13 mouse cellular contexts compared by ENCODE assay signal in the genomic region with DNA sequence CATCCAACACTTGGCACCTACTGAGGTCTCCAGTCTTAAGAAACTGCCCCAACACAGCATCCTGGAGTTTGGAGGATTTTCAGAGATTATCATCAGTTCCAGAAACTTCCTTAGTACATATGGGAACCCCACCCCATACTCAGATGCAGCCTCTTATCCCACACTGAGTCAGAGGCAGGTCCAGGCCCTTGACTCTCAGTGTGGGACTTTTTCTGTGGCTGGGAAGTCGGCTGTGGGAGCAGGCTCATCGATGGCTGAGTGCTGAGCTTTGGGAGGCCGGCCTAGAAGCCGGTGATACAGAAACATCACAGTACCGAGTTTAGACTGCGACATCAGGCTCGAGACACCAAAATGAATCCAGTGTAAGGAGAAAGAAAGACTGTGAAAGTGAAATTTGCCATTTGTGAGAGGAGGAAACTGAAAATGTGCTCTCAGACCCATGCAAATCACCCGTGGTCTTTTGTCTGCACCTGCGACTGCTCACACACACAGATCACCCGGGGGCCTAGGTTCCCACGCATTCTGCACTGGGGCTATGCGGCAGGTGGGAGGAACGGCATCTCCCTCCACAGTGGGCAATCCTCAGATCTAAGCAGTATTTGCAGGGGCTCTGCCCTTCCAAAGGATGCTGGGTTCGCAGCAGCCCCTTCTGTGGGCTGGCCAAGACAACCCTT.
"Had no signal": no experiment of that assay in that cellular context is flagged by ENCODE, and none has a peak within 500 bp of the region (broad histone marks: within the 10 kb centered on the region; RNA-seq: fewer than 3 reads in every experiment).

No protein-coding gene starts in this region.

- H3K9me3 ChIP-seq: limb, embryonic 15.5 days; liver, embryonic 13.5 days; midbrain, embryonic 12.5 days; neural tube, embryonic 13.5 days had no signal

- H3K4me1 ChIP-seq: limb, embryonic 15.5 days; midbrain, embryonic 12.5 days; neural tube, embryonic 13.5 days had no signal

- H3K27ac ChIP-seq: kidney, postnatal 0 days; left cerebral cortex, adult 2 months; limb, embryonic 15.5 days; liver, embryonic 13.5 days; midbrain, embryonic 12.5 days; neural tube, embryonic 13.5 days had no signal

- H3K9ac ChIP-seq: limb, embryonic 15.5 days; liver, embryonic 13.5 days; midbrain, embryonic 12.5 days; neural tube, embryonic 13.5 days had no signal

- H3K36me3 ChIP-seq: limb, embryonic 15.5 days; liver, embryonic 13.5 days; midbrain, embryonic 12.5 days; neural tube, embryonic 13.5 days had no signal

- H3K4me3 ChIP-seq: left cerebral cortex, adult 2 months; limb, embryonic 15.5 days; liver, embryonic 13.5 days; midbrain, embryonic 12.5 days; neural tube, embryonic 13.5 days had no signal

- H3K27me3 ChIP-seq: limb, embryonic 15.5 days; liver, embryonic 13.5 days; midbrain, embryonic 12.5 days; neural tube, embryonic 13.5 days had no signal

- DNase-seq: kidney, adult 11 months; kidney, adult 9 months; kidney, postnatal 4 days; liver, embryonic 13.5 days; lung, adult 18-20 months; right cerebral cortex, postnatal 14 days; thymus, postnatal 4 days had no signal

- H3K4me2 ChIP-seq: limb, embryonic 15.5 days; liver, embryonic 13.5 days; midbrain, embryonic 12.5 days; neural tube, embryonic 13.5 days had no signal

- ATAC-seq: midbrain, embryonic 16.5 days had no signal
